24 mouse cellular contexts compared by ENCODE assay signal in genomic region chr13:115209402-115210192, GRCm38 (mm10).
DNase-seq lines count a peak whose midpoint lies in the region; ATAC-seq and TF ChIP-seq lines count a peak whose summit lies in the region.
"Had no signal": no experiment of that assay in that cellular context is flagged by ENCODE, and none has a peak within 500 bp of the region (broad histone marks: within the 10 kb centered on the region; RNA-seq: fewer than 3 reads in every experiment).

No protein-coding gene starts in this region.

- no peak overlapping the region for H3K27ac ChIP-seq in liver, postnatal 0 days (ENCODE audit: low read depth)
- H3K27ac ChIP-seq in liver, embryonic 11.5 days (ENCODE audit: low read depth, low read length), result no peak overlapping the region
- H3K27ac ChIP-seq in hindbrain, embryonic 11.5 days (ENCODE audit: low read depth, low read length), result no peak overlapping the region
- H3K27ac ChIP-seq: forebrain, embryonic 10.5 days; forebrain, embryonic 13.5 days; hindbrain, embryonic 10.5 days; hindbrain, embryonic 14.5 days had no signal

- no peaks in the 10 kb centered on the region for H3K36me3 ChIP-seq in liver, postnatal 0 days (replicated peaks; ENCODE audit: insufficient read depth, low read length)
- no peaks in the 10 kb centered on the region for H3K36me3 ChIP-seq in liver, embryonic 11.5 days (ENCODE audit: control insufficient read depth, insufficient read depth, low read length)
- no peaks in the 10 kb centered on the region for H3K36me3 ChIP-seq in hindbrain, embryonic 11.5 days (ENCODE audit: control insufficient read depth, insufficient read depth, low read length)
- H3K36me3 ChIP-seq: forebrain, embryonic 10.5 days; hindbrain, embryonic 10.5 days had no signal

- no peaks in the 10 kb centered on the region for H3K4me1 ChIP-seq in liver, postnatal 0 days (ENCODE audit: insufficient read depth)
- no peaks in the 10 kb centered on the region for H3K4me1 ChIP-seq in liver, embryonic 11.5 days (replicated peaks; ENCODE audit: control insufficient read depth, insufficient read depth, low read length)
- no peaks in the 10 kb centered on the region for H3K4me1 ChIP-seq in hindbrain, embryonic 11.5 days (replicated peaks; ENCODE audit: control insufficient read depth, insufficient read depth, low read length)
- H3K4me1 ChIP-seq: forebrain, embryonic 10.5 days; forebrain, embryonic 13.5 days; hindbrain, embryonic 10.5 days had no signal

- H3K4me2 ChIP-seq in liver, postnatal 0 days (ENCODE audit: low read depth, low read length), result no peak overlapping the region
- H3K4me2 ChIP-seq in liver, embryonic 11.5 days, result no peak overlapping the region
- H3K4me2 ChIP-seq in hindbrain, embryonic 11.5 days (replicated peaks; ENCODE audit: low read depth, low read length), result no peak overlapping the region
- H3K4me2 ChIP-seq: forebrain, embryonic 13.5 days; heart, embryonic 11.5 days; hindbrain, embryonic 14.5 days had no signal

- no peaks in the 10 kb centered on the region for H3K9me3 ChIP-seq in liver, postnatal 0 days (ENCODE audit: low read length)
- H3K9me3 ChIP-seq in liver, embryonic 11.5 days (ENCODE audit: control insufficient read depth, low read length), result no peaks in the 10 kb centered on the region
- H3K9me3 ChIP-seq in hindbrain, embryonic 11.5 days (ENCODE audit: control insufficient read depth, low read length), result no peaks in the 10 kb centered on the region
- H3K9me3 ChIP-seq: forebrain, embryonic 10.5 days; forebrain, embryonic 13.5 days; hindbrain, embryonic 10.5 days had no signal

- WGBS in liver, postnatal 0 days (ENCODE audit: insufficient replicate concordance), result 71% methylated on average over 3 of the region's 3 CpGs
- whole genome bisulfite sequencing in liver, embryonic 11.5 days, result 77% methylated on average over 3 of the region's 3 CpGs
- 90% methylated on average over 3 of the region's 3 CpGs for WGBS in hindbrain, embryonic 11.5 days

- DNase-seq in liver, postnatal 0 days, result no peak
- DNase-seq in liver, embryonic 11.5 days (ENCODE audit: low spot score), result no peak
- DNase-seq in layer of hippocampus, postnatal 14 days (ENCODE audit: low spot score in 2 of 2), result no peak
- DNase-seq in hindbrain, embryonic 11.5 days (ENCODE audit: low spot score), result no peak
- DNase-seq in spleen, adult 18-20 months, result no peak
- DNase-seq: adrenal gland, adult 8-10 months; adrenal gland, postnatal 25 days; cerebellum, adult 11-12 months; cerebellum, adult 8-10 months; cerebellum, postnatal 10 days; cerebellum, postnatal 36 days; gastrocnemius, postnatal 10 days; gastrocnemius, postnatal 36 days; heart, adult 11 months had no signal

- ATAC-seq in liver, postnatal 0 days, result peak; percentile 23; the same call in 1 of the 2 replicates
- ATAC-seq in liver, embryonic 11.5 days (replicated peaks; ENCODE audit: low FRiP score), result no peak
- peak; percentile 77 for ATAC-seq in common myeloid progenitor, adult 5-6 weeks (replicated peaks; ENCODE audit: low read depth, poor library complexity, severe bottlenecking)
- ATAC-seq in megakaryocyte, adult 5-6 weeks (ENCODE audit: poor library complexity, severe bottlenecking), result peak; percentile 86
- ATAC-seq in hindbrain, embryonic 11.5 days (ENCODE audit: low FRiP score), result no peak
- ATAC-seq: activated CD4-positive, CD25-positive, alpha-beta regulatory T cell, adult 4 months; CD4-positive, CD25-positive, alpha-beta regulatory T cell, adult 4 months; forebrain, embryonic 13.5 days; forebrain, embryonic 16.5 days had no signal

- H3K9ac ChIP-seq in liver, postnatal 0 days (replicated peaks), result no peak overlapping the region
- H3K9ac ChIP-seq in liver, embryonic 11.5 days (ENCODE audit: low read depth, low read length), result no peak overlapping the region
- no peak overlapping the region for H3K9ac ChIP-seq in hindbrain, embryonic 11.5 days (ENCODE audit: low read depth, low read length)
- H3K9ac ChIP-seq: forebrain, embryonic 13.5 days; hindbrain, embryonic 14.5 days had no signal

- no peak for TF ChIP-seq EP300 in liver, postnatal 0 days (IDR thresholded peaks at IDR 0.05; ENCODE audit: low read depth)

- no peaks in the 10 kb centered on the region for H3K27me3 ChIP-seq in liver, postnatal 0 days (ENCODE audit: insufficient read depth, low read length)
- no peaks in the 10 kb centered on the region for H3K27me3 ChIP-seq in liver, embryonic 11.5 days (replicated peaks; ENCODE audit: control insufficient read depth, insufficient read depth, low read length)
- H3K27me3 ChIP-seq in hindbrain, embryonic 11.5 days (ENCODE audit: control insufficient read depth, insufficient read depth, low read length), result no peaks in the 10 kb centered on the region
- H3K27me3 ChIP-seq: forebrain, embryonic 13.5 days had no signal

- no peak for TF ChIP-seq CTCF in liver, postnatal 0 days (IDR thresholded peaks at IDR 0.05; ENCODE audit: low read depth)

- H3K4me3 ChIP-seq in liver, postnatal 0 days (ENCODE audit: low read depth, low read length), result no peak overlapping the region
- no peak overlapping the region for H3K4me3 ChIP-seq in liver, embryonic 11.5 days (ENCODE audit: low read depth, low read length)
- no peak overlapping the region for H3K4me3 ChIP-seq in hindbrain, embryonic 11.5 days (ENCODE audit: low read depth, low read length)
- H3K4me3 ChIP-seq: forebrain, embryonic 10.5 days; forebrain, embryonic 13.5 days; hindbrain, embryonic 10.5 days had no signal

Comparison
In these comparisons a context has a peak if more than half of its experiments do, and no peak if none do; other contexts are left out.
1. ATAC-seq: peak in liver, postnatal 0 days (single experiment), common myeloid progenitor, adult 5-6 weeks (single experiment) and megakaryocyte, adult 5-6 weeks (single experiment); none in liver, embryonic 11.5 days (single experiment) and hindbrain, embryonic 11.5 days (single experiment).